Mouse (Mus musculus) liver, postnatal 0 days (tissue): ENCODE measurements around the gene Gm3336. TPM values are rescaled to one million over a fixed set of nuclear protein-coding genes. Genes with fewer than 3 reads are reported as not detected.
A peak's percentile ranks its signal among the peaks of the same experiment; 100 is the strongest.

Source experiments
- ATAC-seq: fragments of 200-750 bp; cut with Nextera tagmentation; 2 replicates; pipeline ENCODE4 v1.8.0; 2017; ENCODE audit warnings: mild to moderate bottlenecking, moderate library complexity
- DNase-seq: peaks from one replicate; pipeline ENCODE4 v3.0.0-alpha.2; 2016
- H3K27ac ChIP-seq: fragments of 300-500 bp; sonication (generic); 2 replicates; pipeline ENCODE4 v1.5.1; 2014; ENCODE audit warnings: antibody characterized with exemption, moderate library complexity, mild to moderate bottlenecking, low read depth
- H3K27me3 ChIP-seq: fragments of 300-500 bp; sonication (generic); 2 replicates; pipeline ENCODE4 v1.6.1; 2014; ENCODE audit warnings: low read length, control low read depth, mixed read lengths; ENCODE audit not compliant: insufficient read depth
- H3K36me3 ChIP-seq: fragments of 300-500 bp; sonication (generic); replicated peaks from 2 replicates; pipeline ENCODE4 v1.6.1; 2014; ENCODE audit warnings: mild to moderate bottlenecking, control low read depth, low read length, moderate library complexity, mixed read lengths; ENCODE audit not compliant: insufficient read depth
- H3K4me1 ChIP-seq: fragments of 300-500 bp; sonication (generic); 2 replicates; pipeline ENCODE4 v1.6.1; 2014; ENCODE audit warnings: antibody characterized with exemption, mild to moderate bottlenecking, control low read depth; ENCODE audit not compliant: insufficient read depth
- H3K4me2 ChIP-seq: fragments of 300-500 bp; sonication (generic); 2 replicates; pipeline ENCODE4 v1.6.1; 2014; ENCODE audit warnings: low read depth, mild to moderate bottlenecking, low read length, moderate library complexity, mixed read lengths
- H3K4me3 ChIP-seq: fragments of 300-500 bp; sonication (generic); 2 replicates; pipeline ENCODE4 v1.5.1; 2014; ENCODE audit warnings: low read depth, low read length
- H3K9ac ChIP-seq: fragments of 300-500 bp; sonication (generic); replicated peaks from 2 replicates; pipeline ENCODE4 v1.6.1; 2014; ENCODE audit warnings: mild to moderate bottlenecking, moderate library complexity
- H3K9me3 ChIP-seq: fragments of 300-500 bp; sonication (generic); 2 replicates; pipeline ENCODE4 v1.6.1; 2016; ENCODE audit warnings: mild to moderate bottlenecking, control low read depth, low read length, mixed read lengths
- CTCF ChIP-seq: sonication (generic); IDR thresholded peaks from 2 replicates; pipeline ENCODE4 v1.5.1; 2016; ENCODE audit warnings: antibody characterized with exemption, low read depth
- EP300 ChIP-seq: IDR thresholded peaks from 2 replicates; pipeline ENCODE4 v1.6.1; 2016; ENCODE audit warnings: antibody characterized with exemption, low read depth, mild to moderate bottlenecking
- WGBS: fragments of 180-500 bp; shearing (Covaris S2); extraction: QIAGEN DNeasy Blood & Tissue Kit; methylation state at CpG from one replicate; pipeline ENCODE4 v1.1.7; 2014; ENCODE audit not compliant: insufficient replicate concordance; 5-methylcytosine and 5-hydroxymethylcytosine counted together
- polyA plus RNA-seq: library from polyadenylated mRNA; unstranded; fragments of >200 nt; fragmentation: Nextera tagmentation; extraction: Ambion mirVana; gene quantifications from 2 replicates; pipeline ENCODE4 v1.2.1, GENCODE M21; 2015

Gene Gm3336
- polyA plus RNA-seq, 1 experiment from 2014 or later: 0.22 TPM

- Histone ChIP-seq H3K4me3 (no peak overlapping the region), H3K27me3 (no peaks in the 10 kb centered on the region), H3K4me2 (peak overlapping the region; percentile 84), H3K9ac (peak overlapping the region; percentile 85), H3K27ac (peak overlapping the region; percentile 99), H3K4me1 (peaks cover 45% of the 10 kb centered on the region), H3K9me3 (no peaks in the 10 kb centered on the region), H3K36me3 (peaks cover 10% of the 10 kb centered on the region)
- WGBS: 39% methylated on average over 4 of the region's 4 CpGs
- DNase-seq (no peak), ATAC-seq (no peak)
- TF ChIP-seq CTCF (no peak), EP300 (no peak)
These were observed 43.6 kb upstream of the Gm3336 start for GRCm38 (mm10) chr8:70674716-70675115.

- no peaks in the 10 kb centered on the region for H3K9me3 ChIP-seq
- H3K4me2 ChIP-seq: 0 out of 2 replicates have a peak overlapping the region, but pooled peaks have one; percentile 84
- no peak overlapping the region for H3K9ac ChIP-seq
- ATAC-seq (no peak), DNase-seq (no peak)
- WGBS: 18% methylated on average over 1 of the region's 1 CpGs
- H3K36me3 ChIP-seq: peaks cover 10% of the 10 kb centered on the region
- TF ChIP-seq EP300: no peak
- TF ChIP-seq CTCF: no peak
- H3K27ac ChIP-seq: peak overlapping the region; percentile 99; the same call in 1 of the 2 replicates
- peaks cover 45% of the 10 kb centered on the region for H3K4me1 ChIP-seq
- no peaks in the 10 kb centered on the region for H3K27me3 ChIP-seq
- H3K4me3 ChIP-seq: no peak overlapping the region
These were observed 43.0 kb upstream of the Gm3336 start for GRCm38 (mm10) chr8:70675336-70675735.

GRCm38 (mm10) chr8:70677451-70678080 lies 40.8 kb upstream of the Gm3336 start:
- no peak for ATAC-seq
- Histone ChIP-seq H3K4me2 (peak overlapping the region; percentile 46), H3K9ac (no peak overlapping the region), H3K36me3 (peaks cover 10% of the 10 kb centered on the region), H3K4me1 (peaks cover 55% of the 10 kb centered on the region), H3K4me3 (no peak overlapping the region), H3K27me3 (no peaks in the 10 kb centered on the region), H3K27ac (0 out of 2 replicates have a peak overlapping the region, but pooled peaks have one; percentile 7), H3K9me3 (no peaks in the 10 kb centered on the region)
- no peak for DNase-seq
- TF ChIP-seq EP300 (no peak), CTCF (no peak)
- 88% methylated on average over 15 of the region's 15 CpGs for WGBS

- DNase-seq: no peak
- peaks cover 10% of the 10 kb centered on the region for H3K36me3 ChIP-seq
- no peak for TF ChIP-seq CTCF
- TF ChIP-seq EP300: no peak
- no peaks in the 10 kb centered on the region for H3K9me3 ChIP-seq
- H3K4me1 ChIP-seq: peaks cover 52% of the 10 kb centered on the region
- no peak overlapping the region for H3K27ac ChIP-seq
- ATAC-seq: no peak
- H3K4me3 ChIP-seq: no peak overlapping the region
- H3K9ac ChIP-seq: no peak overlapping the region; the same call in 1 of the 2 replicates
- no peak overlapping the region for H3K4me2 ChIP-seq
- H3K27me3 ChIP-seq: no peaks in the 10 kb centered on the region
These were observed 39.7 kb upstream of the Gm3336 start for GRCm38 (mm10) chr8:70678679-70679078.

GRCm38 (mm10) chr8:70679404-70679803 lies 38.9 kb upstream of the Gm3336 start:
- no peak overlapping the region for H3K4me3 ChIP-seq
- no peak for TF ChIP-seq CTCF
- no peak for TF ChIP-seq EP300
- H3K9ac ChIP-seq: no peak overlapping the region
- H3K4me1 ChIP-seq: peaks cover 44% of the 10 kb centered on the region
- H3K9me3 ChIP-seq: no peaks in the 10 kb centered on the region
- peak overlapping the region; percentile 71 for H3K27ac ChIP-seq
- WGBS: 80% methylated on average over 4 of the region's 4 CpGs
- H3K4me2 ChIP-seq: no peak overlapping the region
- ATAC-seq (0 out of 2 replicates have a peak, but pooled peaks have one; percentile 7), DNase-seq (no peak)
- H3K36me3 ChIP-seq: peaks cover 10% of the 10 kb centered on the region
- no peaks in the 10 kb centered on the region for H3K27me3 ChIP-seq

- H3K4me2 ChIP-seq: no peak overlapping the region
- TF ChIP-seq EP300: no peak
- TF ChIP-seq CTCF: no peak
- DNase-seq (peak; percentile 54), ATAC-seq (peak; percentile 85)
- H3K4me3 ChIP-seq: no peak overlapping the region
- 0 out of 2 replicates have a peak overlapping the region, but pooled peaks have one; percentile 4 for H3K9ac ChIP-seq
- H3K27ac ChIP-seq: peak overlapping the region; percentile 71
- peaks cover 38% of the 10 kb centered on the region for H3K4me1 ChIP-seq
- H3K36me3 ChIP-seq: peaks cover 10% of the 10 kb centered on the region
- 75% methylated on average over 3 of the region's 3 CpGs for WGBS
- no peaks in the 10 kb centered on the region for H3K27me3 ChIP-seq
- H3K9me3 ChIP-seq: no peaks in the 10 kb centered on the region
These were observed 38.3 kb upstream of the Gm3336 start for GRCm38 (mm10) chr8:70680039-70680438.
